Mouse (Mus musculus): Measurements from ENCODE around the gene Rps12.
A peak's percentile ranks its signal among the peaks of the same experiment; 100 is the strongest.

Gene Rps12

DNA sequence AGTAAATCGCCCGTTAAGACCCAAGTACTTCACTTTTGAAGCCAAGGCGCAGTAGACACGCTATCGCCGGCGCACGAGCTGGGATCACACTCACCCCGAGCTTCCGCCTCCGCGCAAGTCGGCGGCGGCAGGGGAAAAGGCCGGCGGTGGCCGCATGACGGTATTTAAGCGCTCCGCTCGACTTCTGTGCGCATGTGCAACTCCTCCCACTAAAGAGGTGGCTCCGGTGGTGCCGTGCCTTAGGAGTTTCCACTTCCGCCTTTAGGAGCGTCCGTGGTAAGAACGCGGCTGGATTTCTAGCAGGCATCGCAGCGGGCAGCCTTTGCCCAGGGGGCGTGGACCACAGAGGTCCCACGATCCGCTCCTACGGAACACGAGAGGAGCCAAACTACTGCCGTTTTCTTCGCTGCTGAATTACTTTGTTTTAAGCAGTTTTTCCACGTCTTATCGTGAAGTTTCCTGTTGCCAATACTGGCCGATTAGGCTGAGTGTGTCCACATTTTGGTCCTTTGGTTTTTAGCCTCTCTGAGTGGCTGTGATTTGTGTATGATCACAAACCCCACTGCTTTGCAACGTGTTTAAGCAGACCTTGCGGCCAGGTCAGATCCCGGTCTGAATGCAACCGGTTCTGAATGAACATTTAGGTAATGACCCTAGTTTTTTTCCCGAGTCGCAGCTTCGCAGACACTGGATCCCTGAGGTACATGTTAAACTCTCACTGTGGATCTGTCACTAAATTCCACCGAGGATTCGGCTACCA, at the start of gene Rps12:
Rps12 (minus strand) TSS at position 214 of the 760 bp plus-strand sequence.
- peak; percentile 99 for DNase-seq (ENCODE audit: low spot score)

- DNase-seq (ENCODE audit: low spot score): no peak
Measured at GRCm38 (mm10) chr10:23836003-23836964, 49.2 kb upstream of the Rps12 start.

DNA sequence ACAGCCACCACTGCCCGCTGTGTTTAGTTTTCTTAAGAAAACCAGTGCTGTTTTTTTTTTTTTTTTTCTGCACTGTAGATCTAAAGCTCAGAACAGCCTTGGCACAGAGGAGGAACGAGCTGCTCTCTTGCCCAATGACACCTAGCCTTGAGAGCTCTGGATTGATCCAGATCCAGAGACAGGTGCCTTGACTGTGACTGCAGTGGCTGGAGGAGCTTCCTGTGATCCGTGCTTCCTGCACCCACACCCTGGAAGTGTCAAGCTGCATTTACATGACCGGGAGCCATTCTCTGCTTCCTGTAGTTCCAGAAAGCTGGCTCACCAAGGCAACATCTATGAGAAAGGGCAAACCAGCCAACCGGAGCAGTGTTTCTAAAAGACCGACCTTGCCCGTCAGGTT, 39.4 kb upstream of the Rps12 start:
- DNase-seq (ENCODE audit: low spot score): no peak

GRCm38 (mm10) chr10:23816241-23816640, 29.2 kb upstream of the Rps12 start:
- no peak for DNase-seq (ENCODE audit: low spot score)

DNA sequence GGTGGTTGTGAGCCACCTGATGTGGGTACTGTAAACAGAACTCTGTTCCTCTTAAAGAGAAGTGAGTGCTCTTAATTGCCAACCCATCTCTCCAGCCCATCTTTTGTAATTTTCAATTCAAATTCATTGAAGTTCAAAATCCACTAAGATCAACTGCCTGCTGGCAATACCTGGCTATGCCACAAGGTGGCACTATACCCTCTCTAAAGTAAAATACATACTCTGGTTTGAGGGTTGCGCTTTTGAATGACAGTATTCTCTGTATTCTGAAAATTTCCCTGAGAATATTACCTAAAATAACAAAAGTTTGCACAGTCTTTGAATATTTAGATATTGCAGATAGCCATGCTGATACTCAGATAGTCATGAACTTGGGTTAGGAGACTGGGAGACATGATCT, 28.1 kb upstream of the Rps12 start:
- DNase-seq (ENCODE audit: low spot score): peak; percentile 22

GRCm38 (mm10) chr10:23812852-23813766, 26.0 kb upstream of the Rps12 start:
- no peak for DNase-seq (ENCODE audit: low spot score)

DNA sequence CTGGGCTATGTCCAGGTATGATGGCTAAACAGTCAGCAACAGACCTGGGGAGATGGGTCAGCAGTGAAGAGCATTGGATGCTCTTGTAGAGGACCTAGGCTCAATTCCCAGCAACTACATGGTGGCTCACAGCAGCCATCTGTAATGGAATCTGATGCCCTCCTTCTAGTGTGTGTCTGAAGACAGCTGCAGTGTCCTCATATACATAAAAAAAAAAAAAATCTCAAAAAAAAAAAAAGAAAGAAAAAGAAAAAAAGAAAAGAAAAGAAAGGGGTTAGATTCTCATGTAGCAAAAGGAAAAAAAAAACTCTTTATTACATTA, 25.3 kb upstream of the Rps12 start:
- DNase-seq (ENCODE audit: low spot score): no peak

DNA sequence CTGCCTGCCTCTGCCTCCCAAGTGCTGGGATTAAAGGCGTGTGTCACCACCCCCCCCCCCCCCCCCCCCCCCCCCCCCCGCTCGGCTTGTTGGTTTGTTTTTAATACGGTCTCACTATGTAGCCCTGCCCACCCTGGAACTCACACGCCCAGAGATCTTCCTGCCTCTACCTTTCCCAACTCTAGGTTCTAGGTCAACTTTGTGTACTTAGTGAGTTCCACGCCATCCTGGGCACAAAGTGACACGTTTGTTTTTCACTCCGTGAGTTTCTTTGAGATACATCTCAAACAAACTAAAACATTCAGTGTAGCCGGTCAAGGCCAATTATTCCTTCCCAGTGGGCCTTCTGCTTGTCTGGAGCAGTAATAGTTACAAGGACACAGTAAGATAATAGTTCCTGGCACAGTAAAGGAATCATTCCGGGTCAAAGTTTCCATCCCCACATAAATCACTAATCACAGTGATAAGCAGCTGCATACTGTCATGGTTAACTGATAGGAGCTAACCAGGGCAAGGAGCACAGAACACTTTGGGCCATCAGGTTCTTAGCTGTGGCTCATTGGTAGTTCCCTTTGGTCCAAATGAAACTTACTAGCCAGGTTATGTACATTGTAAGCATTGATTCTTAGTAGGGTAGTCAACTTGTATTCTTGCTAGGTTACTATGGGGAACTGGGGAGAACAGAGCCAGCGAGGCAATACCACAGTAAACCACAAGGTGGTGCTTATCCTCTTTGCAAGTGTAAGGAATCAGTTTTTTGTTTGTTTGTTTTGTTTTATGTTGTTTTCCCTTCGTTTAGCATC, 24.8 kb upstream of the Rps12 start:
- peak; percentile 11 for DNase-seq (ENCODE audit: low spot score)

- DNase-seq (ENCODE audit: low spot score): no peak
Measured at GRCm38 (mm10) chr10:23806201-23806600, 19.1 kb upstream of the Rps12 start.

DNA sequence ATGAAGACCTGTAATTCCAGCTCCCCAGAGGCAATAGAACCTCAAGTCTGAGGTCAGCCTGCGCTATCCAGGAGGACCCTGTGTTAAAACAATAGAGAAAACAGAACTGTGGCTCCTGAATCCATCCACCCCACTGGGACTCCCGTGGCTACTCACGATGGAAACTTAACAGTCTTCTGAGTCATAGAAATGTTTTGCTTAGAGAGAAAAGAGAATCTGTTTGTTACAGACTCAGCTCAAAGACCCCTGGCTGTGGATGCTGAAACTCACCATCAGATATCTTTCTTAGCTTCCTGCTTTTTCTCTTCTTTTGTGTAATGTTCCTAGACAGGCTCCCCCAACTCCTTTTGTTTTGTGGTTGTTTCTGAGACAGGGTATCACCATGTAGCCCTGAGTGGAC, 17.6 kb upstream of the Rps12 start:
- DNase-seq (ENCODE audit: low spot score): no peak

GRCm38 (mm10) chr10:23802911-23803310, 15.8 kb upstream of the Rps12 start:
- DNase-seq (ENCODE audit: low spot score): no peak

DNA sequence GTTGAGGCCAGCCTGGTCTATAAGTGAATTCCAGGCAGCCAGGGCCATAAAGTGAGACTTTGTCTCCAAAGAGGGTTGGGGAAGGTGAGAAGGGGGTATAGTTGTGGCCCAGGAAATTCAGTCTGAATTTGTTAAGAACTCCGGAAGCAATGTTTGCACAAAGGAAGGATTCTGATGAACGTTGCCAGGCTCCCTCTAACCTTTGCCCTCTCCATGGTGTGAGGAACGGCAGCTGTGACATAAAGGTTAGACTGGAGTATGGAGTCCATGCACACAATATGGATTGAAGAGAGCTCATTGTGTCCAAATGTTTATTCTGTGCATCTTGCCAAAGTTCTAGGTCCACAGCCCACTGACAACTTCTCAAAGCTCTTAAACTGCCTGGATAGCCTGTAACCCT, 12.9 kb upstream of the Rps12 start:
- DNase-seq (ENCODE audit: low spot score): no peak

DNA sequence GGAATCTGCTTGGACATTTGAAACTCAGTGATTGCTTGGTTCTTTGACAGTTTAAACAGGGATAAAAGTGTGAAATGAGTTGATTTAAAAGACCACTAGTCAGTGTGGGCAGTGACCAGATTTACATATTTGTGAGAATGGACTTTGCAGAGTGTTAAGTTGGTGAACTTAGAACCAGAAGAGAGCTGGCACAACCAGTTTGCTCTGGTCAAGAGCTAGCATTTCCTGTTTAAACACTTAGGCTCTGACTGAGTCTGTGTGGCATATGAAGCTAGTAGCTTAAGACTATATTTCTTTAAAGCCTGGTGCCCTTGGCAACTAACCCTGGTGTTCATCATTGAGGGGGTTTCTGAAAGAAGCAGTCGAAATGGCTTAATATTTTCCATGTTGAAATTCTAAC, 11.1 kb upstream of the Rps12 start:
- DNase-seq (ENCODE audit: low spot score): no peak

GRCm38 (mm10) chr10:23797606-23798005, 10.5 kb upstream of the Rps12 start:
- DNase-seq (ENCODE audit: low spot score): no peak

DNA sequence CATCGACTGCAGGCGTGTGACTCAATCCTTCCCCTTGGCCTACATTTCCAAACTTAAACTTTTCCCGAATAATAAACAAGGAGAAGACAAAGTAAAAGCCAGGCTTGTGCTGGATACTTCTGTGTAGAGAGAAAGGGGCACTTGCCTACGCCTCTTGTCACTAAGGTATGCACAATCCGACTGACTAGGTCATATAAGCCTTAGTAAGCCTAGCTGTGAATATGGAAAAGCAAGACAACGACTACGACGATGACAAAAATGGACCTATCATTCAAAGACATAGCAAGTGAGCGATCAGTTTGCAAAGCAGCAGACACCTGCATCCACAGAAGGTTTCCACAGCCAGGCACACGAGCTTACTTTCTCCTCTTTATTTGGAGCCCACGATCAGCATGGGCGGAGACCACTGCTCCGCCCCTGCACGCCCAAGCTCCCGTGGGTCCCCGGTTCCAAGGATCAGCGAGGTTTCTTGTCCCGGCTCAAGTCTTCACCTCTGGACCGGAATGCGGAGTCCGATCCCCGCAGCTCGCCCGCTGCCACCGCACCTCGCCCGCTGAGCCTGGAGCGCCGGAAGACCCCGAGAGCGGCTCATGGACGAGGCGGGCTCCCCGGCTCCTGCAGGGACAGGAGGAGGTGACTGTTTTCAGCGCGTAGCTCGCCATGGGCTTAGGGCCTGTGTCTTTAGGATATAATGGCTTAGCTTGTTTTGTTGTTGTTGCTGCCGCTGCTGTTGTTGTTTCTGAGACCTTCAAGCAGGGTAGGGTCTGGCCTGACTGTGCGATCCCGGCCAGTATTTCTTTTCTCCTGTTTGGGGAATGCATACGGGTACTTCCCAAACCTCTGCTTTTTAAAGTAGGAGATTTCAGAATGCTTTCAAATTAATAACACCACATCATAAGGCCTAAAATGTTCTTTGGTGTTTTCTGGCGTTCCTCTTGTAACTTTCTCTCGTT, 9.8 kb upstream of the Rps12 start, which contains the start of gene Slc18b1:
Slc18b1 (plus strand) TSS at position 436 of the 953 bp plus-strand sequence.
- DNase-seq (ENCODE audit: low spot score): no peak

DNA sequence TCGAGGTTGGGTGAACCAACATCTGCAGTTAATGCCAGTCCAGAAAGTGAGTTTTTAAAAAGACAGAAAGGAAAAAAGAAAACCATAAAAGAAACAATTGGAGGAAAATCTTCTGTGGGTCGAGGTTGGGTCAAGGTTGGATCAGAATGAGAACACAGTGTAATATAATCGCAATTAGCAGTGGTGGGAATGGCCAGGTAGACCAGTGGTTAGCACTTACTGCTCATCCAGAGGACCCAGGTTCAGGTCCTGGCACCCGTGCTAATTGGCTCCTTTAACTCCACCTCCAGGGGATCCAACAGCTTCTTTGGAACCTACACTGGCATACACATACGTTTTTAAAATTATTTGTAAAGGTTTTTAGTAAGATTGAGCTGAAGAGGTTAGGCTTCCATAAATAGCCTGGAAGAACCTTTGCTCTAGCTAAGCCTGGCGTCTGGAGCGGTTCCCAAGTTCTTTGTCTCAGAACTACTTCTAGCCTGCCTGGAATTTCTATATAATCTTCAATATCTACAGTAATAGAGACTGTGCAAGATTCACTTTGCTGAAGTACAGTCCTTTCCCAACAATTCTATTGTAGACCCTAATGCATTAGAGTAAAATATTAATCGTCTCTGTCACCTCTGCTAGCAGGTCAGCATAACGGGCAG, 8.9 kb upstream of the Rps12 start:
- DNase-seq (ENCODE audit: low spot score): no peak

DNA sequence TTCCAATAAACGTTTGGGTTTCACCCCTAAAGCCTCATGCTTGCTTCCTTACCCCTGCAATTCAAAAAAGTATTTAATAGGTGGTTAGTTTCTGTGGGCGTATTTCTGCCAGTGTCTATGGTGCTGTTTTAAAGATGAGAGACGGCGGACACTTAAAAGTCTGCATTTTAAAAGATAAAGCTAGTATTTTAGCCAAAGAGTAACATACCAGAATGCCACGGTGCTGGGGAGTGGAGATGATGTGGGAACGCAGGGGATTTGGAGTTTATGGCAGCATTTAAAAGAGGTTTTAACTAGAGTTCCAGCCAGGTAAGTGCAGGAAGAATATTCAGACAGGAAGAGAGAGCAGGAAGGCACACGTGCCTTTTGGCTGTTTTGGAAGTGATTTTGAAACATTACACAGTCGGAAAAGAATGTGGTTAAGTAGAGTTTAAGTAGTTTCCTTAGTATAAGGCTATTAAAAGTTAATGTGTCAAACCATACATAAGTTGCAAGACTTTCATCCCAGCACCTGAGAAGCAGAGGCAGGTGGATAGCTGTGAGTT, 1.1 kb upstream of the Rps12 start:
- DNase-seq (ENCODE audit: low spot score): no peak

- DNase-seq (ENCODE audit: low spot score): peak; percentile 6
Measured at GRCm38 (mm10) chr10:23786631-23787038, 440 bp downstream of the Rps12 start.

DNA sequence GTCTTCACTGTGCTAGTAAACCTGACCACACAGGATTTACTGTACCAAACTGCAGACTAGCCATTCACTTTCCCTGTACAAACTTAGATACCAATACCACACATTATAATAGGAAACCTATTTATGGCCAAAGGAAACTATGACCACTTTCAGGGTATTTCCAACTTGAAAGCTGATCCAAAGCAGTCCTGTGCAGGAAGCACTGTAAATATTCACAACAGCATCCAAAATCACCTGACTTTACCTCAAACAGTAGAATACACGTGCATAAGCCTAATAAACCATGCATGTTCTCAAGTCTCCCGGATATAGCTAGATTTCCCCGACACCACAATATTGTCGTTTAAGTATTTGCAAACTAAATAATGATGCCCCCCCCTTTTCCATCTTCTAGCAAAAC, 1.0 kb downstream of the Rps12 start:
- DNase-seq (ENCODE audit: low spot score): no peak

Measured in spleen, adult 12 weeks (tissue).